Mouse (Mus musculus): ENCODE data around the gene Litaf. TPM values are rescaled to one million over a fixed set of nuclear protein-coding genes. Genes with fewer than 3 reads are reported as not detected.

Litaf gene
- polyA plus RNA-seq, 1 experiment = 115 TPM

DNA sequence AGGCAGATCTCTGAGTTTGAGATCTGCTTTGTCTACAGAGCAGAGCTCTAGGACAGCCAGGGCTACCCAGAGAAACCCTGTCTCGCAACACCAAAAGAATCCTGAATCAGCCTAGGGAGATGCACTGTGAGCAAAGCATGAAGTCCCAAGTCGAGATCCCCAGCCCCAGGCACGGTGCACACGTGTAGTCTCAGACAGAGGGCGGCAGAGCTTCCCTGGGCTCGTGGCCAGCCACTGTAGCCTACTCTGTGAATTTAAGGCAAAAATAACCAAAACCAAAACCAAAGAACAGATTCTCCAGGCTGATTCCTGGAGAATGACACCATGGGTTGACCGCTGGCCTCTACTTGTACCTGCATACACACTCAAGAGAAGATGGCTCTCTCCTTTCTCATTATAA is 121.4 kb downstream of the Litaf start:
- TF ChIP-seq CTCF (IDR thresholded peaks at IDR 0.05; ENCODE audit: extremely low read depth, insufficient read depth, insufficient read length, insufficient replicate concordance) (no peak), POLR2A (IDR thresholded peaks at IDR 0.05; ENCODE audit: low read depth, low read length) (no peak)
- Histone ChIP-seq H3K36me3 (ENCODE audit: control insufficient read depth, insufficient read depth, low read length) (no peaks in the 10 kb centered on the region), H3K27ac (ENCODE audit: insufficient read depth, low read length) (no peak overlapping the region), H3K27me3 (ENCODE audit: control insufficient read depth, insufficient read depth, low read length) (no peaks in the 10 kb centered on the region), H3K4me3 (ENCODE audit: extremely low read depth, insufficient read depth, insufficient read length) (no peak overlapping the region), H3K4me1 (ENCODE audit: control insufficient read depth, insufficient read depth, insufficient read length) (no peaks in the 10 kb centered on the region)
- WGBS = 58% methylated on average over 7 of the region's 7 CpGs
- DNase-seq (ENCODE audit: low read depth in 1 of 2, low spot score in 2 of 2) = no peak

DNA sequence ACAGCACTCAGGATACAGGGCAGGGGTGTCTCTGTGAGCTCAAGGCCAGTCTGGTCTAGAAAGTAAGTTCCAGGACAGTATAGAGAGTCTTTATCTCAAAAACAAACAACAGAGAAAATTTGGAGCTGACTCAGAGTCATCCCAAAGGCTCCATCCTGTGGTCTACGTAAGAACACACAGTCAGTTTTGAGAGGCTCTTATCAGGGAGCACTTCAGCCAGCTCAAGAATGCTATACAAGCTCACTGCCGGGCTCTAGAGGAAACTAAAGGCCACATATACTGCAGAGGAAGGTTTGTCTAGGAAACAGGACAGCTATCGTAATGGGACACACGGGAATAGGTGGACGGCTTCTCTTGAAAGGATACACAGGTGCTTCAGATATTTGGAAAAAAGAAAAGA is 122.7 kb downstream of the Litaf start:
- no peaks in the 10 kb centered on the region for H3K27me3 ChIP-seq (ENCODE audit: control insufficient read depth, insufficient read depth, low read length)
- H3K36me3 ChIP-seq (ENCODE audit: control insufficient read depth, insufficient read depth, low read length) = no peaks in the 10 kb centered on the region
- WGBS = 80% methylated on average over 5 of the region's 5 CpGs
- no peak for DNase-seq (ENCODE audit: low read depth in 1 of 2, low spot score in 2 of 2)
- no peak overlapping the region for H3K4me3 ChIP-seq (ENCODE audit: extremely low read depth, insufficient read depth, insufficient read length)
- TF ChIP-seq POLR2A (IDR thresholded peaks at IDR 0.05; ENCODE audit: low read depth, low read length) (no peak), CTCF (IDR thresholded peaks at IDR 0.05; ENCODE audit: extremely low read depth, insufficient read depth, insufficient read length, insufficient replicate concordance) (no peak)
- H3K27ac ChIP-seq (ENCODE audit: insufficient read depth, low read length) = no peak overlapping the region
- H3K4me1 ChIP-seq (ENCODE audit: control insufficient read depth, insufficient read depth, insufficient read length) = no peaks in the 10 kb centered on the region

DNA sequence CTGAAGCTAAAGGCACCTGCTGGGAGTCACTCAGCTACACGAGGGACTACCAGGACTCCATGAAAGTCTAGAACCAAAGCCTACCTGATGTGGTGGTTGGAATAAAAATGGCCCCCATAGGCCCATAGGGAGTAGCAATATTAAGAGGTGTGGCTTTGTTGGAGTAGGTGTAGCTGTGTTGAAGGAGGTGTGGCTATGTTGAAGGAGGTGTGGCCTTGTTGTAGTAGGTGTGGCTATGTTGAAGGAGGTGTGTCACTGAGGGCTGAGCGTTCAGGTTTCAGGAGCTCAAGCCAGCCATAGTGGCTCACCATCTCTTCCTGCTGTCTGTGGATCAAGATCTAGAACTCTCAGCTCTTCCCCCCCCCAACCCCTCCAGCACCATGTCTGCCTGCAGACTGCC is 125.3 kb downstream of the Litaf start:
- Histone ChIP-seq H3K4me3 (ENCODE audit: extremely low read depth, insufficient read depth, insufficient read length) (no peak overlapping the region), H3K27ac (ENCODE audit: insufficient read depth, low read length) (no peak overlapping the region), H3K4me1 (ENCODE audit: control insufficient read depth, insufficient read depth, insufficient read length) (no peaks in the 10 kb centered on the region), H3K27me3 (ENCODE audit: control insufficient read depth, insufficient read depth, low read length) (no peaks in the 10 kb centered on the region), H3K36me3 (ENCODE audit: control insufficient read depth, insufficient read depth, low read length) (no peaks in the 10 kb centered on the region)
- TF ChIP-seq POLR2A (IDR thresholded peaks at IDR 0.05; ENCODE audit: low read depth, low read length) (no peak), CTCF (IDR thresholded peaks at IDR 0.05; ENCODE audit: extremely low read depth, insufficient read depth, insufficient read length, insufficient replicate concordance) (no peak)
- 82% methylated on average over 2 of the region's 2 CpGs for WGBS
- no peak for DNase-seq (ENCODE audit: low read depth in 1 of 2, low spot score in 2 of 2)

DNA sequence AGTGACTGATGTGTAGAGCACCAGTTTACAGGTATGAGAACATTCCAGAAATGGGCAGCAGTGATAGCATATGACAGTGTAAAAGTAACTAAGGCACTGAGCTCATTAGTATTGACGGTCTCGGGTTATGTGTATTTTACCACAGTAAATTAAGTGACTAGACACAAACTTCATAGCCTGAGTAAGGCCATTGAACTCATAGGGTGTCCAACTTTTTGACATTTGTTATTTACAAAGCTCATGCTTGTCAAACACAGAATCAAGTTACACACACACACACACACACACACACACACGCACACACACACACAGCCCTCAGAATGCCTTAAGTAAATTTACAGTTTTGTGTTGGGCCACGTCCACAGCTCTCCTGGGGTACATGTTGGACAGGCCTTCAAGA is 126.0 kb downstream of the Litaf start:
- 95% methylated on average over 4 of the region's 4 CpGs for WGBS
- Histone ChIP-seq H3K36me3 (ENCODE audit: control insufficient read depth, insufficient read depth, low read length) (no peaks in the 10 kb centered on the region), H3K4me1 (ENCODE audit: control insufficient read depth, insufficient read depth, insufficient read length) (no peaks in the 10 kb centered on the region), H3K4me3 (ENCODE audit: extremely low read depth, insufficient read depth, insufficient read length) (no peak overlapping the region), H3K27ac (ENCODE audit: insufficient read depth, low read length) (no peak overlapping the region), H3K27me3 (ENCODE audit: control insufficient read depth, insufficient read depth, low read length) (no peaks in the 10 kb centered on the region)
- TF ChIP-seq CTCF (IDR thresholded peaks at IDR 0.05; ENCODE audit: extremely low read depth, insufficient read depth, insufficient read length, insufficient replicate concordance) (no peak), POLR2A (IDR thresholded peaks at IDR 0.05; ENCODE audit: low read depth, low read length) (no peak)
- DNase-seq (ENCODE audit: low read depth in 1 of 2, low spot score in 2 of 2) = no peak

DNA sequence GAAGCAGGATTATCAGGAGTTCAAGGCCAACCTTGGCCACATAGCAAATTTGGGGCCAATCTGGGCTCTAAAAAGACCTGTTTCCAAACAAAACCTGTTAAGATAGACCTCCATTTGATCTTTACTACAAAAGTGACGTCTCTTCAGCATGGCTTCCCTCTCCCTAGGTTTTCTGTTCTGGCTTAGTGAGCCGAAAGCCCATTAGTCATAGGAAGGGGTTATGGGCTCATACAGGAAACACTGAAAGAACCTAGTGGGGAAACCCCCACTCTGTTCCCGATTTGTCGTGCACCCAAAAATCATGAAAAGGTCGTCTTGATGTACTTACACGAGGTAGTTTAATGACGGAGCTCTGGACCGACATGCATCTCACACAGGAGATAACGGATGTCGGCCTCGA is 128.5 kb downstream of the Litaf start:
- Histone ChIP-seq H3K4me3 (ENCODE audit: extremely low read depth, insufficient read depth, insufficient read length) (no peak overlapping the region), H3K27me3 (ENCODE audit: control insufficient read depth, insufficient read depth, low read length) (no peaks in the 10 kb centered on the region), H3K36me3 (ENCODE audit: control insufficient read depth, insufficient read depth, low read length) (no peaks in the 10 kb centered on the region), H3K4me1 (ENCODE audit: control insufficient read depth, insufficient read depth, insufficient read length) (no peaks in the 10 kb centered on the region), H3K27ac (ENCODE audit: insufficient read depth, low read length) (no peak overlapping the region)
- no peak for DNase-seq (ENCODE audit: low read depth in 1 of 2, low spot score in 2 of 2)
- WGBS = 82% methylated on average over 11 of the region's 11 CpGs
- no peak for TF ChIP-seq CTCF (IDR thresholded peaks at IDR 0.05; ENCODE audit: extremely low read depth, insufficient read depth, insufficient read length, insufficient replicate concordance)
- no peak for TF ChIP-seq POLR2A (IDR thresholded peaks at IDR 0.05; ENCODE audit: low read depth, low read length)

DNA sequence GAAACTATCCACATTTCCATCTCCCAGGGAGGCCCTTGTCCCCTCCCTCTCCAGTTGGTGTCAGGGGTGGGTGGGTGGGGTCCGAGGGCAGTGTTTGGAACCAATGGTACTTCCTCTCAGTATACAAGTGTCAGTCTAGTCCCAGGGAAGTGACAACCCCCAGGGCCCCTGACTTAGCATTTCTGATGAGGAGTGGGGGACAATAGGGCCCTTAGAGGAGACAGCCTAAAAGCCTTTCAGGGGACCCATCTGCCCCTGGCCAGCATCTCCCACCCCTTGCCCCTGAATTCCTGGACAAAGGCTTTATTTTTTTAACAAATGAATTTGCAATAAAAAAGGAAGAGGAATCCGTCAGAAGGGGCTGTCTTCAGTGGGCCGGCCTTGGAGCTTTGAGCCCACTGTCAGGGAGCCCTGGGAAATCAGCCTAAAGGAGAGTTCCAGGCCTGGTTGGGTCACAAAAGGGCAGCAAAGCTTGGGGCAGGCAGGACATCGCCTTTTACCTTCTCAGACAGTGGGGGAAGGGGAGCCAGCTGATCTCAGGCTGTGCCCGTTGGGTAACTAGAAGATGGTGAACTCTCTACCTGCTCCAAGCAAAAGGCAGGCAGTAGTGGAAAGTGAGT is 129.1 kb downstream of the Litaf start:
- Histone ChIP-seq H3K4me3 (ENCODE audit: extremely low read depth, insufficient read depth, insufficient read length) (no peak overlapping the region), H3K4me1 (ENCODE audit: control insufficient read depth, insufficient read depth, insufficient read length) (no peaks in the 10 kb centered on the region), H3K36me3 (ENCODE audit: control insufficient read depth, insufficient read depth, low read length) (no peaks in the 10 kb centered on the region), H3K27ac (ENCODE audit: insufficient read depth, low read length) (no peak overlapping the region), H3K27me3 (ENCODE audit: control insufficient read depth, insufficient read depth, low read length) (no peaks in the 10 kb centered on the region)
- TF ChIP-seq POLR2A (IDR thresholded peaks at IDR 0.05; ENCODE audit: low read depth, low read length) = no peak
- TF ChIP-seq CTCF (IDR thresholded peaks at IDR 0.05; ENCODE audit: extremely low read depth, insufficient read depth, insufficient read length, insufficient replicate concordance) = no peak
- no peak for DNase-seq (ENCODE audit: low read depth in 1 of 2, low spot score in 2 of 2)
- 72% methylated on average over 5 of the region's 5 CpGs for WGBS

DNA sequence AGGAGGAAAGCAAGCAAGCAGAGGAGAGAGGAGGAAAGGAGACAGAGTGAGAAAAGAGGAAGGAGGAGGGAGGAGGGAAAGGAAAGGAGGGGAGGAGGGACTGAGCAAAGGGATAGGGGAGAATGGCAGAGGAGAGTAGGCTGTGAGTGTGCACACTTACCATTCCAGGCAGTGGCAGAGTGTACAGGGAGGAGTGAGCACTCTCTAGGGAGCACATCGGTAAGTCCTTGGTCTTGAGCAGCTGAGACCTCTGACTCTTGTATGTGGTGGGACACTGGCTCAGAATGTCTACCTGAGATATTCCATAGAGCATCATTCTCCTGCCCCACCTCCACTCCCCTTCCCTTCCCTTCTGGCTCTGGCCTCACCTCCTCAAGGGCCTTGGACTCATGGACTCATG is 131.9 kb downstream of the Litaf start:
- no peak for DNase-seq (ENCODE audit: low read depth in 1 of 2, low spot score in 2 of 2)

More for the DNA sequence above, 131.9 kb downstream of the Litaf start:
- TF ChIP-seq POLR2A (IDR thresholded peaks at IDR 0.05; ENCODE audit: low read depth, low read length) (no peak), CTCF (IDR thresholded peaks at IDR 0.05; ENCODE audit: extremely low read depth, insufficient read depth, insufficient read length, insufficient replicate concordance) (no peak)
- H3K4me1 ChIP-seq (ENCODE audit: control insufficient read depth, insufficient read depth, insufficient read length) = no peaks in the 10 kb centered on the region
- no peak overlapping the region for H3K27ac ChIP-seq (ENCODE audit: insufficient read depth, low read length)
- H3K36me3 ChIP-seq (ENCODE audit: control insufficient read depth, insufficient read depth, low read length) = no peaks in the 10 kb centered on the region
- WGBS = 93% methylated on average over 1 of the region's 1 CpGs
- H3K4me3 ChIP-seq (ENCODE audit: extremely low read depth, insufficient read depth, insufficient read length) = no peak overlapping the region
- H3K27me3 ChIP-seq (ENCODE audit: control insufficient read depth, insufficient read depth, low read length) = no peaks in the 10 kb centered on the region
